Mouse (Mus musculus) neural tube, embryonic 13.5 days (tissue): ENCODE measurements around the gene 2900026A02Rik. TPM values are rescaled to one million over a fixed set of nuclear protein-coding genes. Genes with fewer than 3 reads are reported as not detected.
A peak's percentile ranks its signal among the peaks of the same experiment; 100 is the strongest.

Source experiments
- ATAC-seq: fragments of 200-750 bp; cut with Nextera tagmentation; 2 replicates; pipeline ENCODE4 v1.8.0; 2017; ENCODE audit warnings: low read depth, mild to moderate bottlenecking, moderate TSS enrichment, moderate library complexity
- H3K27ac ChIP-seq: fragments of 300-500 bp; sonication (generic); replicated peaks from 2 replicates; pipeline ENCODE4 v1.5.1; 2015; ENCODE audit warnings: moderate library complexity, mild to moderate bottlenecking, inconsistent platforms
- H3K27me3 ChIP-seq: fragments of 300-500 bp; sonication (generic); 2 replicates; pipeline ENCODE4 v1.6.1; 2015; ENCODE audit warnings: mild to moderate bottlenecking, inconsistent platforms
- H3K36me3 ChIP-seq: fragments of 300-500 bp; sonication (generic); 2 replicates; pipeline ENCODE4 v1.6.1; 2015; ENCODE audit warnings: mild to moderate bottlenecking, inconsistent platforms
- H3K4me1 ChIP-seq: fragments of 300-500 bp; sonication (generic); replicated peaks from 2 replicates; pipeline ENCODE4 v1.6.1; 2015; ENCODE audit warnings: inconsistent platforms
- H3K4me2 ChIP-seq: fragments of 300-500 bp; sonication (generic); 2 replicates; pipeline ENCODE4 v1.6.1; 2015; ENCODE audit warnings: inconsistent platforms, mild to moderate bottlenecking, moderate library complexity
- H3K4me3 ChIP-seq: fragments of 300-500 bp; sonication (generic); 2 replicates; pipeline ENCODE4 v1.5.1; 2015; ENCODE audit warnings: mild to moderate bottlenecking, inconsistent platforms
- H3K9ac ChIP-seq: fragments of 300-500 bp; sonication (generic); 2 replicates; pipeline ENCODE4 v1.6.1; 2015; ENCODE audit warnings: moderate library complexity, mild to moderate bottlenecking, inconsistent platforms
- H3K9me3 ChIP-seq: fragments of 300-500 bp; sonication (generic); 2 replicates; pipeline ENCODE4 v1.6.1; 2016; ENCODE audit warnings: inconsistent platforms
- WGBS: fragments of 180-500 bp; shearing (Covaris S2); methylation state at CpG from one replicate; pipeline ENCODE4 v1.1.7; 2015; 5-methylcytosine and 5-hydroxymethylcytosine counted together
- polyA plus RNA-seq: library from polyadenylated mRNA; unstranded; fragments of >200 nt; fragmentation: Nextera tagmentation; extraction: Ambion mirVana; gene quantifications from 2 replicates; pipeline ENCODE4 v1.2.1, GENCODE M21; 2015

2900026A02Rik gene
- polyA plus RNA-seq, 1 experiment from 2014 or later, result 2.6 TPM

- WGBS, result 80% methylated on average over 13 of the region's 13 CpGs
- ATAC-seq, result no peak
- Histone ChIP-seq H3K27ac (peak overlapping the region; percentile 74), H3K4me3 (no peak overlapping the region), H3K36me3 (no peaks in the 10 kb centered on the region), H3K4me1 (peaks cover 44% of the 10 kb centered on the region), H3K9ac (no peak overlapping the region), H3K27me3 (no peaks in the 10 kb centered on the region), H3K4me2 (no peak overlapping the region), H3K9me3 (no peaks in the 10 kb centered on the region)
These were observed 11.1 kb downstream of the 2900026A02Rik start for GRCm38 (mm10) chr5:113209898-113210297.

- 50% methylated on average over 11 of the region's 11 CpGs for WGBS
- no peak overlapping the region for H3K4me3 ChIP-seq
- H3K27ac ChIP-seq, result peak overlapping the region; percentile 74
- H3K27me3 ChIP-seq, result no peaks in the 10 kb centered on the region
- no peak overlapping the region for H3K4me2 ChIP-seq
- H3K4me1 ChIP-seq, result peaks cover 44% of the 10 kb centered on the region
- 0 out of 2 replicates have a peak overlapping the region, but pooled peaks have one; percentile 5 for H3K9ac ChIP-seq
- ATAC-seq, result no peak
- no peaks in the 10 kb centered on the region for H3K9me3 ChIP-seq
- H3K36me3 ChIP-seq, result no peaks in the 10 kb centered on the region
These were observed 11.7 kb downstream of the 2900026A02Rik start for GRCm38 (mm10) chr5:113209401-113209750.

GRCm38 (mm10) chr5:113208622-113209400 is 12.2 kb downstream of the 2900026A02Rik start:
- H3K9ac ChIP-seq, result peak overlapping the region; percentile 5; the same call in 1 of the 2 replicates
- peaks cover 44% of the 10 kb centered on the region for H3K4me1 ChIP-seq
- peak overlapping the region; percentile 74 for H3K27ac ChIP-seq
- peak; percentile 77 for ATAC-seq
- H3K36me3 ChIP-seq, result no peaks in the 10 kb centered on the region
- 39% methylated on average over 11 of the region's 11 CpGs for WGBS
- no peaks in the 10 kb centered on the region for H3K9me3 ChIP-seq
- no peak overlapping the region for H3K4me2 ChIP-seq
- H3K4me3 ChIP-seq, result no peak overlapping the region
- no peaks in the 10 kb centered on the region for H3K27me3 ChIP-seq

GRCm38 (mm10) chr5:113208048-113208447 is 13.0 kb downstream of the 2900026A02Rik start:
- no peak overlapping the region for H3K4me2 ChIP-seq
- H3K9ac ChIP-seq, result no peak overlapping the region
- no peaks in the 10 kb centered on the region for H3K36me3 ChIP-seq
- H3K4me1 ChIP-seq, result peaks cover 44% of the 10 kb centered on the region
- no peaks in the 10 kb centered on the region for H3K27me3 ChIP-seq
- no peaks in the 10 kb centered on the region for H3K9me3 ChIP-seq
- H3K27ac ChIP-seq, result peak overlapping the region; percentile 74; the same call in 1 of the 2 replicates
- no peak overlapping the region for H3K4me3 ChIP-seq
- ATAC-seq, result no peak
- 74% methylated on average over 4 of the region's 4 CpGs for WGBS

GRCm38 (mm10) chr5:113206670-113207352 is 14.2 kb downstream of the 2900026A02Rik start:
- H3K27me3 ChIP-seq, result no peaks in the 10 kb centered on the region
- H3K27ac ChIP-seq, result no peak overlapping the region
- 64% methylated on average over 9 of the region's 9 CpGs for WGBS
- no peaks in the 10 kb centered on the region for H3K36me3 ChIP-seq
- no peaks in the 10 kb centered on the region for H3K9me3 ChIP-seq
- no peak for ATAC-seq
- H3K4me3 ChIP-seq, result no peak overlapping the region
- no peak overlapping the region for H3K9ac ChIP-seq
- no peak overlapping the region for H3K4me2 ChIP-seq
- H3K4me1 ChIP-seq, result peaks cover 44% of the 10 kb centered on the region

- H3K9me3 ChIP-seq, result no peaks in the 10 kb centered on the region
- no peak for ATAC-seq
- no peaks in the 10 kb centered on the region for H3K36me3 ChIP-seq
- peaks cover 30% of the 10 kb centered on the region for H3K4me1 ChIP-seq
- WGBS, result 88% methylated on average over 9 of the region's 9 CpGs
- no peak overlapping the region for H3K4me2 ChIP-seq
- no peak overlapping the region for H3K27ac ChIP-seq
- H3K9ac ChIP-seq, result no peak overlapping the region
- no peak overlapping the region for H3K4me3 ChIP-seq
- H3K27me3 ChIP-seq, result no peaks in the 10 kb centered on the region
These were observed 16.8 kb downstream of the 2900026A02Rik start for GRCm38 (mm10) chr5:113204193-113204592.

- ATAC-seq, result no peak
- WGBS, result 87% methylated on average over 10 of the region's 10 CpGs
- H3K4me3 ChIP-seq, result no peak overlapping the region
- H3K4me2 ChIP-seq, result no peak overlapping the region
- no peaks in the 10 kb centered on the region for H3K9me3 ChIP-seq
- H3K36me3 ChIP-seq, result no peaks in the 10 kb centered on the region
- H3K4me1 ChIP-seq, result peaks cover 25% of the 10 kb centered on the region
- no peak overlapping the region for H3K9ac ChIP-seq
- H3K27me3 ChIP-seq, result no peaks in the 10 kb centered on the region
- no peak overlapping the region for H3K27ac ChIP-seq
These were observed 21.3 kb downstream of the 2900026A02Rik start for GRCm38 (mm10) chr5:113199772-113200134.

- peaks cover 25% of the 10 kb centered on the region for H3K4me1 ChIP-seq
- H3K9ac ChIP-seq, result no peak overlapping the region
- 47% methylated on average over 8 of the region's 8 CpGs for WGBS
- no peak overlapping the region for H3K4me3 ChIP-seq
- no peaks in the 10 kb centered on the region for H3K27me3 ChIP-seq
- H3K36me3 ChIP-seq, result no peaks in the 10 kb centered on the region
- no peaks in the 10 kb centered on the region for H3K9me3 ChIP-seq
- no peak overlapping the region for H3K4me2 ChIP-seq
- H3K27ac ChIP-seq, result 0 out of 2 replicates have a peak overlapping the region, but pooled peaks have one; percentile 23
- no peak for ATAC-seq
These were observed 21.8 kb downstream of the 2900026A02Rik start for GRCm38 (mm10) chr5:113199126-113199771.

GRCm38 (mm10) chr5:113196916-113197794 is 23.9 kb downstream of the 2900026A02Rik start:
- Histone ChIP-seq H3K4me3 (no peak overlapping the region), H3K27me3 (no peaks in the 10 kb centered on the region), H3K36me3 (no peaks in the 10 kb centered on the region), H3K4me2 (no peak overlapping the region), H3K9ac (0 out of 2 replicates have a peak overlapping the region, but pooled peaks have one; percentile 3), H3K9me3 (no peaks in the 10 kb centered on the region), H3K4me1 (peaks cover 28% of the 10 kb centered on the region), H3K27ac (peak overlapping the region; percentile 73)
- no peak for ATAC-seq
- 44% methylated on average over 9 of the region's 9 CpGs for WGBS

- H3K4me2 ChIP-seq, result no peak overlapping the region
- no peaks in the 10 kb centered on the region for H3K9me3 ChIP-seq
- H3K27ac ChIP-seq, result no peak overlapping the region
- no peaks in the 10 kb centered on the region for H3K36me3 ChIP-seq
- H3K4me1 ChIP-seq, result peaks cover 34% of the 10 kb centered on the region
- no peak overlapping the region for H3K9ac ChIP-seq
- ATAC-seq, result no peak
- no peak overlapping the region for H3K4me3 ChIP-seq
- WGBS, result 93% methylated on average over 6 of the region's 6 CpGs
- no peaks in the 10 kb centered on the region for H3K27me3 ChIP-seq
These were observed 25.1 kb downstream of the 2900026A02Rik start for GRCm38 (mm10) chr5:113195907-113196306.

- Histone ChIP-seq H3K4me3 (no peak overlapping the region), H3K9me3 (no peaks in the 10 kb centered on the region), H3K27ac (no peak overlapping the region), H3K36me3 (no peaks in the 10 kb centered on the region), H3K9ac (no peak overlapping the region), H3K27me3 (no peaks in the 10 kb centered on the region), H3K4me2 (no peak overlapping the region), H3K4me1 (peaks cover 34% of the 10 kb centered on the region)
- WGBS, result 81% methylated on average over 12 of the region's 12 CpGs
- ATAC-seq, result no peak
These were observed 25.6 kb downstream of the 2900026A02Rik start for GRCm38 (mm10) chr5:113195451-113195850.
